Mouse (Mus musculus): ENCODE results near the gene Cyb5r2. TPM values are rescaled to one million over a fixed set of nuclear protein-coding genes. Genes with fewer than 3 reads are reported as not detected.

The Cyb5r2 gene
- polyA plus RNA-seq, 1 experiment = 0.47 TPM

DNA sequence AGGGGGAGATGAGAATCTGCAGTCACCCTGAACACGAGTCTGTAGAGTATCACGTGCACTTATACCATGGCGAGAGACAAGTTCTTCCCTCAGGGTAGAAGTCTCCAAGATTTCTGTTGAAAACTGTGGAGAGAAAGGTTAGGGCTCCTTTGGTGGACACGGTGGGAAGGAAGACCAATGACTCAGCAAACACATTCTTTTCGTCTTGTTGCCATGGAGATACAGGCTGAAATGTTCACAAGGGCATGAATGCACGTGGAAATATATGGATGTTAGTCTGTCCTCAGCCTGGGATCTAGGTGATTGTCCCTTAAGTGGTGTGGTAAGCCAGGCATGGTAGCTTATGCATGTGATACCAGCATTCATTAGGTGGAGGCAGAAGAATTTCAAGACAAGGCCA is 13.0 kb upstream of the Cyb5r2 start:
- Histone ChIP-seq H3K4me3 (replicated peaks; ENCODE audit: insufficient read depth, low read depth, low read length) (no peak overlapping the region), H3K27me3 (ENCODE audit: control insufficient read depth, insufficient read depth, low read length) (no peaks in the 10 kb centered on the region), H3K4me1 (ENCODE audit: control insufficient read depth, insufficient read depth, low read length) (no peaks in the 10 kb centered on the region), H3K27ac (ENCODE audit: insufficient read depth, low read length) (no peak overlapping the region)
- WGBS = 40% methylated on average over 6 of the region's 6 CpGs
- no peak for DNase-seq
- TF ChIP-seq CTCF (IDR thresholded peaks at IDR 0.05; ENCODE audit: borderline replicate concordance, insufficient read depth, low read depth, low read length) = no peak
- no peak for TF ChIP-seq POLR2A (IDR thresholded peaks at IDR 0.05; ENCODE audit: borderline replicate concordance, insufficient read depth, low read length)

GRCm38 (mm10) chr7:107756748-107757147 is 1.1 kb downstream of the Cyb5r2 start:
- H3K27me3 ChIP-seq (ENCODE audit: control insufficient read depth, insufficient read depth, low read length) = no peaks in the 10 kb centered on the region
- H3K27ac ChIP-seq (ENCODE audit: insufficient read depth, low read length) = no peak overlapping the region
- DNase-seq = no peak
- peaks cover 3% of the 10 kb centered on the region; the same call in 1 of the 2 replicates for H3K4me1 ChIP-seq (ENCODE audit: control insufficient read depth, insufficient read depth, low read length)
- WGBS = 98% methylated on average over 2 of the region's 2 CpGs
- TF ChIP-seq POLR2A (IDR thresholded peaks at IDR 0.05; ENCODE audit: borderline replicate concordance, insufficient read depth, low read length) (no peak), CTCF (IDR thresholded peaks at IDR 0.05; ENCODE audit: borderline replicate concordance, insufficient read depth, low read depth, low read length) (no peak)
- H3K4me3 ChIP-seq (replicated peaks; ENCODE audit: insufficient read depth, low read depth, low read length) = no peak overlapping the region

DNA sequence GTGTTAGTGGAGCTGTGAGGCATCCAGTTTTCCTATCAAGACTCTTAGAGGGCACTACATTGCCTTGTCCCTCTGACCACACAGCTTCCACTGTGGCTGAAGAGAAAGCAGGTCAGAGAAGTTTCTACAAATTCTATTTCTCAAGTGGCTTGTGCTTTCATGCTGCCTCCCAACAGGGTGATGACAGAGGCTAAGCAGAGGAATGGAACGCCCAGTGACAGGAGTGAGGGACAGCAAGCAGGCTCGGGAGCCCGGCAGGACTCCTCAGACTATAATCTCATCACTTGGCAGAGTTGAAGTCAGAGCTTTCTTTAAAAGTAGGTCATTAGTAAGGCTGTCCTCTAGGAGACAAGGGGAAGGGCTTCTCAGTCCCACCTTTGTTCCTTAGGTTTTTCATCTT is 1.9 kb downstream of the Cyb5r2 start:
- H3K4me3 ChIP-seq (replicated peaks; ENCODE audit: insufficient read depth, low read depth, low read length) = no peak overlapping the region
- H3K27ac ChIP-seq (ENCODE audit: insufficient read depth, low read length) = no peak overlapping the region
- peaks cover 3% of the 10 kb centered on the region; the same call in 1 of the 2 replicates for H3K4me1 ChIP-seq (ENCODE audit: control insufficient read depth, insufficient read depth, low read length)
- no peak for TF ChIP-seq CTCF (IDR thresholded peaks at IDR 0.05; ENCODE audit: borderline replicate concordance, insufficient read depth, low read depth, low read length)
- no peak for TF ChIP-seq POLR2A (IDR thresholded peaks at IDR 0.05; ENCODE audit: borderline replicate concordance, insufficient read depth, low read length)
- no peak for DNase-seq
- WGBS = 52% methylated on average over 3 of the region's 3 CpGs
- H3K27me3 ChIP-seq (ENCODE audit: control insufficient read depth, insufficient read depth, low read length) = no peaks in the 10 kb centered on the region

GRCm38 (mm10) chr7:107752031-107752520 is 5.8 kb downstream of the Cyb5r2 start:
- TF ChIP-seq POLR2A (IDR thresholded peaks at IDR 0.05; ENCODE audit: borderline replicate concordance, insufficient read depth, low read length) (no peak), CTCF (IDR thresholded peaks at IDR 0.05; ENCODE audit: borderline replicate concordance, insufficient read depth, low read depth, low read length) (no peak)
- Histone ChIP-seq H3K4me1 (ENCODE audit: control insufficient read depth, insufficient read depth, low read length) (no peaks in the 10 kb centered on the region), H3K27me3 (ENCODE audit: control insufficient read depth, insufficient read depth, low read length) (no peaks in the 10 kb centered on the region), H3K27ac (ENCODE audit: insufficient read depth, low read length) (no peak overlapping the region), H3K4me3 (replicated peaks; ENCODE audit: insufficient read depth, low read depth, low read length) (no peak overlapping the region)
- DNase-seq = no peak
- 61% methylated on average over 10 of the region's 10 CpGs for WGBS

GRCm38 (mm10) chr7:107749721-107750120 is 8.1 kb downstream of the Cyb5r2 start:
- no peak overlapping the region for H3K4me3 ChIP-seq (replicated peaks; ENCODE audit: insufficient read depth, low read depth, low read length)
- 88% methylated on average over 4 of the region's 4 CpGs for WGBS
- H3K4me1 ChIP-seq (ENCODE audit: control insufficient read depth, insufficient read depth, low read length) = no peaks in the 10 kb centered on the region
- no peak for TF ChIP-seq POLR2A (IDR thresholded peaks at IDR 0.05; ENCODE audit: borderline replicate concordance, insufficient read depth, low read length)
- no peak for TF ChIP-seq CTCF (IDR thresholded peaks at IDR 0.05; ENCODE audit: borderline replicate concordance, insufficient read depth, low read depth, low read length)
- H3K27ac ChIP-seq (ENCODE audit: insufficient read depth, low read length) = no peak overlapping the region
- no peaks in the 10 kb centered on the region for H3K27me3 ChIP-seq (ENCODE audit: control insufficient read depth, insufficient read depth, low read length)
- no peak for DNase-seq

DNA sequence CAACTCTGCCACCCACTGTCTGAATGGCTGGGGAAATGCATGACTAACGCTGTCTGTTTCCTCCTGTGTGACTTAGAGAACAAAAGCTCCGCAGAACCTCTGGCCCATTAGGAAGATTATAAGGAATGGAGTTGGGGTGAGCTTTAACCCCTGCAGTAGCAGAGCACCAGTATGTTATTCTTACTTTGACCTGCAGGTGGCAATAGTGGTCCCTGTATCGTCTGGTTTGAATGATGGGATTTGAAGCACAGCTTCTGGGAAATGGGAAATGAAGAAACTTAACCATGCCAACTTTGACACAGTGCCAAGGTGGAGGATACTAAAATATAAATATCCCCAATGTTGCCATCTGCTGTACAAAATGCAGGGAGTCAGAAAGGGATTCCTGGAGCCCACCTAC is 8.6 kb downstream of the Cyb5r2 start:
- WGBS = 8% methylated on average over 3 of the region's 3 CpGs
- H3K27ac ChIP-seq (ENCODE audit: insufficient read depth, low read length) = no peak overlapping the region
- no peak for TF ChIP-seq POLR2A (IDR thresholded peaks at IDR 0.05; ENCODE audit: borderline replicate concordance, insufficient read depth, low read length)
- TF ChIP-seq CTCF (IDR thresholded peaks at IDR 0.05; ENCODE audit: borderline replicate concordance, insufficient read depth, low read depth, low read length) = peak; percentile 14; the same call in 1 of the 2 replicates
- DNase-seq = no peak
- no peak overlapping the region for H3K4me3 ChIP-seq (replicated peaks; ENCODE audit: insufficient read depth, low read depth, low read length)
- H3K4me1 ChIP-seq (ENCODE audit: control insufficient read depth, insufficient read depth, low read length) = no peaks in the 10 kb centered on the region
- H3K27me3 ChIP-seq (ENCODE audit: control insufficient read depth, insufficient read depth, low read length) = no peaks in the 10 kb centered on the region

DNA sequence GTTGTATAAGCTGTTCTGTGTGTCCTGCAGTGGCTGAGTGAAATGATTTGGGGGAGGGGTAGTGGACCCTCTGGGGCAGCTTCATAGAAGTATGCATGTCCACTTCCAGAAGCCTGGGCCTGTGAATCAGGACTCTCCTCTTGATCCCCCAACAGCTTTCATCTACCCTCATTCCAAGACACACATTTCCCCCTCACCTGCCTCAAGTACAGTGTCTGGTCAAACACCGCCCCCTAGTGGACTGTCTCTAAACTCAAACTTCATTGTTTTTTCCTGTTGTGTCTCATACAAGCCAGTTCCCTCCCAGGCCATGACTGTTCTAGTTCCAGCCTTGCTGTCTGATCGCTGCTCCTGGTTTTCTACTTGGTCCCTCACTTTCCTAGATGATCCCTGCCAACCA is 9.9 kb downstream of the Cyb5r2 start:
- Histone ChIP-seq H3K4me1 (ENCODE audit: control insufficient read depth, insufficient read depth, low read length) (no peaks in the 10 kb centered on the region), H3K4me3 (replicated peaks; ENCODE audit: insufficient read depth, low read depth, low read length) (no peak overlapping the region), H3K27ac (ENCODE audit: insufficient read depth, low read length) (no peak overlapping the region), H3K27me3 (ENCODE audit: control insufficient read depth, insufficient read depth, low read length) (no peaks in the 10 kb centered on the region)
- peak; percentile 22 to 33 for DNase-seq
- 25% methylated on average over 2 of the region's 2 CpGs for WGBS
- TF ChIP-seq CTCF (IDR thresholded peaks at IDR 0.05; ENCODE audit: borderline replicate concordance, insufficient read depth, low read depth, low read length) (peak; percentile 65), POLR2A (IDR thresholded peaks at IDR 0.05; ENCODE audit: borderline replicate concordance, insufficient read depth, low read length) (no peak)

GRCm38 (mm10) chr7:107747476-107747875 is 10.4 kb downstream of the Cyb5r2 start:
- WGBS = 48% methylated on average over 9 of the region's 9 CpGs
- DNase-seq = no peak
- no peaks in the 10 kb centered on the region for H3K4me1 ChIP-seq (ENCODE audit: control insufficient read depth, insufficient read depth, low read length)
- H3K4me3 ChIP-seq (replicated peaks; ENCODE audit: insufficient read depth, low read depth, low read length) = no peak overlapping the region
- no peaks in the 10 kb centered on the region for H3K27me3 ChIP-seq (ENCODE audit: control insufficient read depth, insufficient read depth, low read length)
- H3K27ac ChIP-seq (ENCODE audit: insufficient read depth, low read length) = no peak overlapping the region
- TF ChIP-seq POLR2A (IDR thresholded peaks at IDR 0.05; ENCODE audit: borderline replicate concordance, insufficient read depth, low read length) (no peak), CTCF (IDR thresholded peaks at IDR 0.05; ENCODE audit: borderline replicate concordance, insufficient read depth, low read depth, low read length) (no peak)

Measured in cerebellum, adult 2 months (tissue).